9 mouse cellular contexts compared by ENCODE assay signal in the genomic region with DNA sequence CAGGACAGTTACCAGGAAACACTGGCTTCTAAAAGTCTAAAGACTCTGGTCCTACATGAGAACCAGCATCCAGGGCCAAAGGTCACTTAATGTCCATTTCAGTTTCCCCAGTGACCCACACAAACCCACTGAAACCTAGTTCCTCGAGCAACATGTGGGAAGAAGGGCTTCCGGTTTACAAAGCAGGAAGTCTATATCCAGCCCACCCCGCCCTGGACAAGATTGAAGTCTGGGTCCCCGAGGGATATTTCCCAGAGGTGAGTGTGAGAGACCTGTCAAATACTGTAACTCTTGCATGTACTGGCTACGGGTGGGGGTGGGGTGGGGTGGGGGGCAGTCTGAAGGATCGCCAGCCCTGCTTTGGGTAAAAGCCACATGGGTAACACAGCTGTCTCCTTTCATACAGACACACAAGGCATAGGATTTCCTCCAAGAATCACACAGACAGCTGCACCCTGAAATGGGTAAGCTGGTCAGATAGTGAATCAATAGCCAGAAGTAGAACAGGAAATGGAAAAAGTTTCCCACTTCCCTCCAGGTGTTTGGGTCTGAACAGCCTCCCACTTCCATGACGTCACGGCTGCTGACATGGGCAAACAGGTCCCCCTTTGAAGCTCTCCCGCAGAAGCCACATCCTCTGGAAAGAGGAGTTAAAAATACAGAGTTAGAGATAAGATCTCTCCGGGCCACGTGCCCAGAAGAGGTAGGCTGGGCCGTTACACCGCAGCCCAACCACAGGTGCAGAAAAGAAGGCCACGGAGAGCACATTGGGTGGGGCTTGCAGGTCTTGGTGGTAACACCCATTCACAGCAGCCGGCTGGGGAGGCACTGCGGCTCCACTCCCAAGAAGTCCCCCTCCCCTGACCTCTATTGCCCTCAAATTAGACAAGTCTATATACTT. TPM values are rescaled to one million over a fixed set of nuclear protein-coding genes. Genes with fewer than 3 reads are reported as not detected.
DNase-seq lines count a peak whose midpoint lies in the region; ATAC-seq lines count a peak whose summit lies in the region.
"Had no signal": no experiment of that assay in that cellular context is flagged by ENCODE, and none has a peak within 500 bp of the region (broad histone marks: within the 10 kb centered on the region; RNA-seq: fewer than 3 reads in every experiment).

No protein-coding gene starts in this region.

- peaks cover 43% of the 10 kb centered on the region for H3K4me1 ChIP-seq in forebrain, embryonic 10.5 days
- H3K4me1 ChIP-seq in forebrain, embryonic 13.5 days, result peaks cover 18% of the 10 kb centered on the region
- H3K4me1 ChIP-seq in limb, embryonic 15.5 days, result peaks cover 36% of the 10 kb centered on the region
- H3K4me1 ChIP-seq in neural tube, embryonic 13.5 days (replicated peaks), result peaks cover 47% of the 10 kb centered on the region

- H3K4me2 ChIP-seq in forebrain, embryonic 13.5 days, result no peak overlapping the region
- H3K4me2 ChIP-seq in limb, embryonic 15.5 days, result peak overlapping the region; percentile 64
- H3K4me2 ChIP-seq in neural tube, embryonic 13.5 days, result 0 out of 2 replicates have a peak overlapping the region, but pooled peaks have one; percentile 60

- H3K27me3 ChIP-seq in forebrain, embryonic 10.5 days (ENCODE audit: poor library complexity, severe bottlenecking), result peaks cover 25% of the 10 kb centered on the region
- H3K27me3 ChIP-seq in forebrain, embryonic 13.5 days, result no peaks in the 10 kb centered on the region
- no peaks in the 10 kb centered on the region for H3K27me3 ChIP-seq in limb, embryonic 15.5 days
- H3K27me3 ChIP-seq in neural tube, embryonic 13.5 days, result no peaks in the 10 kb centered on the region
- H3K27me3 ChIP-seq: Patski had no signal

- 0 out of 2 replicates have a peak overlapping the region, but pooled peaks have one; percentile 20 for H3K27ac ChIP-seq in forebrain, embryonic 10.5 days
- H3K27ac ChIP-seq in forebrain, embryonic 13.5 days, result no peak overlapping the region
- peak overlapping the region; percentile 55 for H3K27ac ChIP-seq in limb, embryonic 15.5 days
- no peak overlapping the region for H3K27ac ChIP-seq in neural tube, embryonic 13.5 days (replicated peaks)

- ATAC-seq in forebrain, embryonic 13.5 days, result no peak
- ATAC-seq in limb, embryonic 15.5 days (ENCODE audit: insufficient number of reproducible peaks, low FRiP score, low TSS enrichment, low read depth), result no peak
- no peak for ATAC-seq in neural tube, embryonic 13.5 days (ENCODE audit: low read depth)
- ATAC-seq: Patski had no signal

- H3K36me3 ChIP-seq in forebrain, embryonic 10.5 days (replicated peaks), result no peaks in the 10 kb centered on the region
- H3K36me3 ChIP-seq in forebrain, embryonic 13.5 days (ENCODE audit: poor library complexity, severe bottlenecking), result no peaks in the 10 kb centered on the region
- no peaks in the 10 kb centered on the region for H3K36me3 ChIP-seq in limb, embryonic 15.5 days
- H3K36me3 ChIP-seq in neural tube, embryonic 13.5 days, result no peaks in the 10 kb centered on the region

- 62% methylated on average over 16 of the region's 16 CpGs for WGBS in forebrain, embryonic 10.5 days
- 57% methylated on average over 16 of the region's 16 CpGs for WGBS in forebrain, embryonic 13.5 days
- 32% methylated on average over 16 of the region's 16 CpGs for WGBS in limb, embryonic 15.5 days
- 54% methylated on average over 16 of the region's 16 CpGs for WGBS in neural tube, embryonic 13.5 days

- H3K4me3 ChIP-seq in forebrain, embryonic 10.5 days, result no peak overlapping the region; the same call in 1 of the 2 replicates
- no peak overlapping the region for H3K4me3 ChIP-seq in forebrain, embryonic 13.5 days
- peak overlapping the region; percentile 12; the same call in 1 of the 2 replicates for H3K4me3 ChIP-seq in limb, embryonic 15.5 days
- H3K4me3 ChIP-seq in neural tube, embryonic 13.5 days, result no peak overlapping the region

- no peak for DNase-seq in forebrain, embryonic 10.5 days (ENCODE audit: extremely low spot score, low spot score)
- DNase-seq in c-Kit-positive CD71-positive TER-119-positive erythroid progenitor cells, embryonic 14.5 days (ENCODE audit: low spot score), result peak; percentile 51
- peak; percentile 62 for DNase-seq in heart, postnatal 4 days
- peak; percentile 24 for DNase-seq in urinary bladder, postnatal 10 days (ENCODE audit: low spot score)
- DNase-seq in embryo, embryonic 9.5 days (ENCODE audit: extremely low spot score), result no peak

- H3K9me3 ChIP-seq in forebrain, embryonic 10.5 days, result no peaks in the 10 kb centered on the region
- H3K9me3 ChIP-seq in forebrain, embryonic 13.5 days (replicated peaks), result no peaks in the 10 kb centered on the region
- H3K9me3 ChIP-seq in limb, embryonic 15.5 days, result no peaks in the 10 kb centered on the region
- no peaks in the 10 kb centered on the region for H3K9me3 ChIP-seq in neural tube, embryonic 13.5 days

- no peak overlapping the region for H3K9ac ChIP-seq in forebrain, embryonic 13.5 days
- no peak overlapping the region for H3K9ac ChIP-seq in limb, embryonic 15.5 days
- H3K9ac ChIP-seq in neural tube, embryonic 13.5 days, result no peak overlapping the region

RNA-seq across cellular contexts. Expression of a gene that starts 26.7 kb away (rescaled TPM):
- 247 and 249 TPM in 2 replicates for polyA plus RNA-seq in forebrain, embryonic 10.5 days (2016; fragmentation: Nextera tagmentation; extraction: Ambion mirVana)
- polyA plus RNA-seq in forebrain, embryonic 13.5 days (2015; fragmentation: Nextera tagmentation; extraction: Ambion mirVana), result 281 and 283 TPM in 2 replicates
- 100 to 1,000 TPM; 132 to 145 TPM for total RNA-seq in heart, postnatal 4 days (2021)
- polyA plus RNA-seq in limb, embryonic 15.5 days (2015; fragmentation: Nextera tagmentation; extraction: Ambion mirVana), result 384 and 403 TPM in 2 replicates
- 416 and 437 TPM in 2 replicates for polyA plus RNA-seq in neural tube, embryonic 13.5 days (2015; fragmentation: Nextera tagmentation; extraction: Ambion mirVana)

RNA-seq across cellular contexts. Expression of a gene that starts 26.8 kb away (rescaled TPM):
- 42.5 and 44.0 TPM in 2 replicates for polyA plus RNA-seq in forebrain, embryonic 10.5 days (2016; fragmentation: Nextera tagmentation; extraction: Ambion mirVana)
- polyA plus RNA-seq in forebrain, embryonic 13.5 days (2015; fragmentation: Nextera tagmentation; extraction: Ambion mirVana), result 46.1 and 51.3 TPM in 2 replicates
- 10 to 100 TPM; 65.0 to 65.1 TPM for total RNA-seq in heart, postnatal 4 days (2021)
- polyA plus RNA-seq in limb, embryonic 15.5 days (2015; fragmentation: Nextera tagmentation; extraction: Ambion mirVana), result 56.4 and 56.7 TPM in 2 replicates
- polyA plus RNA-seq in neural tube, embryonic 13.5 days (2015; fragmentation: Nextera tagmentation; extraction: Ambion mirVana), result 60.4 and 72.4 TPM in 2 replicates

RNA-seq across cellular contexts. Expression of a gene that starts 57.6 kb away (rescaled TPM):
- polyA plus RNA-seq in forebrain, embryonic 10.5 days (2016; fragmentation: Nextera tagmentation; extraction: Ambion mirVana), result not detected in 2 replicates
- not detected in 2 replicates for polyA plus RNA-seq in forebrain, embryonic 13.5 days (2015; fragmentation: Nextera tagmentation; extraction: Ambion mirVana)
- not detected for total RNA-seq in heart, postnatal 4 days (2021)
- polyA plus RNA-seq in limb, embryonic 15.5 days (2015; fragmentation: Nextera tagmentation; extraction: Ambion mirVana), result not detected in 2 replicates
- polyA plus RNA-seq in neural tube, embryonic 13.5 days (2015; fragmentation: Nextera tagmentation; extraction: Ambion mirVana), result not detected in 2 replicates

Comparison
In these comparisons a context has a peak if more than half of its experiments do, and no peak if none do; other contexts are left out.
1. H3K27ac ChIP-seq: peak in forebrain, embryonic 10.5 days (single experiment) and limb, embryonic 15.5 days (single experiment); none in forebrain, embryonic 13.5 days (single experiment) and neural tube, embryonic 13.5 days (single experiment).
2. DNase-seq: peak in c-Kit-positive CD71-positive TER-119-positive erythroid progenitor cells, embryonic 14.5 days (single experiment), heart, postnatal 4 days (single experiment) and urinary bladder, postnatal 10 days (single experiment); none in forebrain, embryonic 10.5 days (single experiment) and embryo, embryonic 9.5 days (single experiment).